Mouse (Mus musculus) lung, postnatal 36 days (tissue): ENCODE measurements around the gene Socs3.

ENCODE experiments used
- DNase-seq: peaks from one replicate; pipeline ENCODE4 v3.0.0; 2022; ENCODE audit warnings: mixed read lengths

Gene Socs3

DNA sequence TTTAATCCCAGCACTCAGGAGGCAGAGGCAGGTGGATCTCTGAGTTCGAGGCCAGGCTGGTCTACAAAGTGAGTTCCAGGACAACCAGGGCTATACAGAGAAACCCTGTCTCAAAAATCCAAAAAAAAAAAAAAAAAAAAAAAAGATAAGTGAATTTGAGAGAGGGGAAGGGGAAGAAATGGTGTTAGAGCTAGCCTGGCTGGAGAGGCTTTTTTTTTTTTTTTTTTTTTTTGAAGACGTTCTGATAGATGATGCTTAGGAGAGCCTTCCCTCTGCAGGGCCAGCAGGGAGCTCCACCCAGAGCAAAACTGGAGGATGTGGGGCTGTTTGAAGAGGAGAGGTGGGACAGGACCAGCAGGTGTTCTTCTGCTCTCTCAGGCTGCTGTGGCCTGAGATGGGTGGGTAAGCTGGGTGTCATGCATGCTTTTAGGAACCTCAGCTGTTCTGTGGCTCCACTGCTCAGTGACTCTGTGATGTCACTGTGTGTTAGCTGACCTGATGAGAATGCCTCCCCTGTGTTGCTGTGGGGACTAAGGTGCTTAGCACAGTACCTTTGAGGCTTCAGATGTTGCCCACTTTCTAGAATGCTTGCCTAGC lies 1.9 kb upstream of the Socs3 start:
- DNase-seq, result no peak

GRCm38 (mm10) chr11:117971100-117971499 lies 1.3 kb upstream of the Socs3 start:
- no peak for DNase-seq

DNA sequence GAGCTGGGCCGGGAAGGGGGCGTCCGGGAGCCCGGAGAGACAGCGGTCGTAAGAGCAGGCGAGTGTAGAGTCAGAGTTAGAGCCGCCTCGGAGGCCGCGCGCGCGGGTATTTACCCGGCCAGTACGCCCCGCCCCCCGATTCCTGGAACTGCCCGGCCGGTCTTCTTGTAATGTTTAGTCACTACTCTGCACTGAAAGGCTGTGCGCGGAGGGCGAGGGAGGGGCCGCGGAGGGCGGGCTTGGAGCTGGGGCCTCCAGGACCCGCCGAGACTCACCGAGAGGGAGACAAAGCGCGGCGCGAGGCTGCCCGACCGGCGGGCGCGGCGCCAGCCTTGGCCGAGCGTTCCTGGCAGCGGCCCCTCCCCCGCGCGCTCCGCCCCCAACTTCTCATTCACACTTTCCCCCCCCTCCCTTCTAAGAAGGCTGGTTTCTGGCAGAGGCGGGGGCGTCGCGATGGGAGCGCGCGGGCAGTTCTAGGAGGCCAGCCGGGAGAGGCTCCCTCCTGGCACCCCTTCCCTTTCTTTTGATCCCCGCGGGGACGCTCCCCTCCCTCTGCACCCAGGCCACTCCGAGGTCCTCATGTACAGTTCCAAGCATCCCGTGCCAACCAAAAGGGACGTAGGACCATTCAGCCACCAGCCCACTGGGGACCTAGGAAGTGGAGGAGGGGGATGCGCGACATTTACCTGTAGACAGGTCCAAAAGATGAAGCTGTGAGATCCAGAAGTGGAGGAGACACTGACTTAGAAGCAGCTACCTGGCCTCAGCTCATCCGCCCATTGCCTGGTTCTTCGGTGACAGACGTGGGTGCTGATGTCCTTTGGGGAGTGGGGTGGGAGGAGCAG lies 525 bp downstream of the Socs3 start:
- peak; percentile 100 for DNase-seq

GRCm38 (mm10) chr11:117968716-117969099 lies 1.1 kb downstream of the Socs3 start:
- no peak for DNase-seq

DNA sequence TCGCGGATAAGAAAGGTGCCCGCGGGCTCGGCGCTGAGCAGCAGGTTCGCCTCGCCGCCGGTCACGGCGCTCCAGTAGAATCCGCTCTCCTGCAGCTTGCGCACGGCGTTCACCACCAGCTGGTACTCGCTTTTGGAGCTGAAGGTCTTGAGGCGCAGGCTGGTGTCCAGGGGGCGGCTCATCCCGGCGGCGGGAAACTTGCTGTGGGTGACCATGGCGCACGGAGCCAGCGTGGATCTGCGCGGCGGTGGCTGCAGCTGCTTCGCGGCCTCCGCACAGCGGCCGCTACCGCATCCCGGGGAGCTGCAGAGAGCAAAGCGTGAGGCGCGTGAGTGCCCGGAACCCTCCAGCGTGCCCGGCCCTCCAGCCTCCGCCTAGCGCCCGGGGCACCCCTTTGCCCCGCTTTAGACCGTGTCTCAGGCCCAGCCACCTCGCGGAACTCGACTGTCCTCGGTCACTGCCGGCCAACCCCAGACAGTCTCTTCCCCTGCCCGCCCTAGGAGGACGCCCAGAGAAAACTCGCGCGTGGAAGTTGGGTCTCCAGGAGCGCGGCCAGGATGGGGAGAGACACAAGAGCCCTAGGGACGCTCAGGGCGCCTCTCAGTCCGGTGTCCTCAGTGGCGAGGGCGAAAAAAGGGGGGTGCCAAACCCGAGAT lies 1.7 kb downstream of the Socs3 start:
- no peak for DNase-seq

DNA sequence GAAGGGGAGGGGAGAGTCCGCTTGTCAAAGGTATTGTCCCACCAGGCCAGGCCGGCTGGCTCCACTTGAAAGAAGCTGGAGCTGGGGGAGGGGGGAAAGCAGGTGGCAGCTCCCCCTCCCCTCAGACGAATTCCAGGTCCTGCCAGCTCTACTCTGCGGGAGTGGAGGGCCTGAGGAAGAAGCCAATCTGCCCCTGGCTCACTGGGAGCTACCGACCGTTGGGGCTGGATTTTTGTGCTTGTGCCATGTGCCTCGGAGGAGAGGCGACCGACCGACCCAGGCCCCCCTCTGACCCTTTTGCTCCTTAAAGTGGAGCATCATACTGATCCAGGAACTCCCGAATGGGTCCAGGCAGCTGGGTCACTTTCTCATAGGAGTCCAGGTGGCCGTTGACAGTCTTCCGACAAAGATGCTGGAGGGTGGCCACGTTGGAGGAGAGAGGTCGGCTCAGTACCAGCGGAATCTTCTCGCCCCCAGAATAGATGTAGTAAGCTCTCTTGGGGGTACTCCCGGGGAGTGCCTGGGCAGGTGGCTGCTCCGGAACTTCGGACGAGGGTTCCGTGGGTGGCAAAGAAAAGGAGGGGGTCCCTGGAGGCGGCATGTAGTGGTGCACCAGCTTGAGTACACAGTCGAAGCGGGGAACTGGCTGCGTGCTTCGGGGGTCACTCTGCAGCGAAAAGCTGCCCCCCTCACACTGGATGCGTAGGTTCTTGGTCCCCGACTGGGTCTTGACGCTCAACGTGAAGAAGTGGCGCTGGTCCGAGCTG lies 2.4 kb downstream of the Socs3 start:
- DNase-seq, result no peak

- no peak for DNase-seq
Measured at GRCm38 (mm10) chr11:117966506-117967100, 3.2 kb downstream of the Socs3 start.

- DNase-seq, result no peak
Measured at GRCm38 (mm10) chr11:117965561-117965981, 4.3 kb downstream of the Socs3 start.

DNA sequence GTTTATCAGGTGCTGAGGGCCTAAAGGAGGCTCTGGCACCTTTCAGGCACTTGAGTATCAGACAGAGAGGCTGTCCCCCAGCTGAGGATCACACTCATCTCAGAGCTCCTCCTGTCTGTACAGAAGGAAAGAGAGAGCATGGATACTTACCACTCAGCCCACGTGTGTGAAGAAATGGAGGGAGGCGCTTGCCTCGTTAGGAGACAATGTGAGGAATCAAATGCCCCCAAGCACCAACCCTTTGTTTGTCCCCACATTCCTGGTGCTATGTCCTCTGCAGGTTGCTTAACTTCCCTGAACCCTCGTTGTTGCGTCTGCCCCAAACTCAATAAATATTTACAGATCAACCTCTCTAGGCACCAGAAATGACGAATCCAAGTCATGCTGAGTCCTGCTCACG lies 4.8 kb downstream of the Socs3 start:
- DNase-seq, result no peak

DNA sequence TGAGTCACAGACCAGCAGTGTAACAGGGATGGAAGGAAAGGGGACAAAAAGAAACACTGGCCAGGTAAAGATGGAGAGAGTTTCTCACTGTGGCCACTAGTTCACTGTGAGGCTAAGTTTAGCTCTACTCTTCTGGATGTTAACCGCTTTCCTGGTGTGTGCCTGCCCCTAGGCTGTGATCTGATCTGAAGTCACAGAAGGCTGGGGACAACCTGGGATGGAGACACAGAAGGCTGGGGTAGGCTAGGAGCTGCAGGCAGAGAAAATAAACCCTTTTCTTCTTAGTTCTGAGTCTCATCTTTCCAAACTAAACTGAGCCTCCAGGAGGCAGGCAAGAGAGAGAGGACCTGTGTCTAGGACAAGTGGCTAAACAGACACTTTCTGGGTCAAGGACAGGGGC lies 5.6 kb downstream of the Socs3 start:
- DNase-seq, result no peak

DNA sequence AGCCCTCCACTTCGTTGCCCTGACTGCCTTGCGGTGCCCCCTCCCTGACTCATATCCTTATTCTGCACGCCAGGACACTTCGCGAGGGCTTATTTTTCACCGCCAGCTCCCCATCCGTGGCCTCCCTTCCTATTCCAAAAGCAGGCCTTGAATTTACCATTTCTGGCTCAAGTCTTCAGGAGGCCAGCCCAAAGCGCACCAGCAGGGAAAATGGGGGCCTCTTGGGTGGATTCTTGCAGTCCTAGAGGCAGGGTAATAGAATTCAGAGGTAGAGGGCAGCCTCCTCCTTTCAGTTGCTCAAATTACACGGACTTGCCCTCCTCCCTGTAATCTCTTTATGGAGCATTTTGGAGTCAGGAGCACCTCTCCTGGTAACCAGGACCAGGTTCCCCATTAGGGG lies 6.0 kb downstream of the Socs3 start:
- no peak for DNase-seq

DNA sequence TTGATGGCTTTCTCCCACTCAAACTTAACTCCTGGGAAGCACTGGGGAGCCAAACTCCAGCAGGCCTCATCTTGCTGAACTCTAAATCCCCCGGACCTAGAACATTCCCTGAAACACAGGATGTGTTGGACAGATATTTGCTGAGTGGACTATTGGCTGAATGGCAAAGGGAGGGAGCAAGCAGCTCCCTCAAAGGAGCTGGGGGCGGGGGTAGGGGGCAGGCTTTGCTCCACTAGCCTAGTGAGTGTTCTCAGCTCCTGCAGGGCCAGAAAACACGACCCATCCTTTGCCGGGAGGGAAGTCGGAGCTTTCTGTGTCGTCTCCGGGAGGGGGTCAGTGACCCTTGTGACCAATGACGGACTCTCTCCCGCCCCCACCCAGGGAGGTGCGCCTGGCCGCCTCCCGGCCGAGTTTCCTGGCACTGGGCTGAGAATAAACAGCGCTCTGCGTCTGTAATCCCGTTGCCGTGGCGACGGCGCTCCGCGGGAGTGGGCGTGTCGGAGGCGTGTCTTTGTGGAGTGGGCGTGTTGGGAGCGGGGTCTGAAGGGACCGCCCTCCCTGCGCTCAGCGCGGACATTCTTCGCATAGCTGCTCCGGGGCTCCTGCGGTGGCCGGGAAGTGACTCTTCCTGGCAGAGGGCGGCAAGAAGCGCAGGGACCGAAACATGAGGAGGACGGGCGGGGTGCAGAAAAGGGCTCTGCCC lies 6.6 kb downstream of the Socs3 start:
- DNase-seq, result peak; percentile 99

- peak; percentile 90 for DNase-seq
Measured at GRCm38 (mm10) chr11:117962228-117963067, 7.4 kb downstream of the Socs3 start.

- DNase-seq, result no peak
Measured at GRCm38 (mm10) chr11:117960601-117961000, 9.2 kb downstream of the Socs3 start.

DNA sequence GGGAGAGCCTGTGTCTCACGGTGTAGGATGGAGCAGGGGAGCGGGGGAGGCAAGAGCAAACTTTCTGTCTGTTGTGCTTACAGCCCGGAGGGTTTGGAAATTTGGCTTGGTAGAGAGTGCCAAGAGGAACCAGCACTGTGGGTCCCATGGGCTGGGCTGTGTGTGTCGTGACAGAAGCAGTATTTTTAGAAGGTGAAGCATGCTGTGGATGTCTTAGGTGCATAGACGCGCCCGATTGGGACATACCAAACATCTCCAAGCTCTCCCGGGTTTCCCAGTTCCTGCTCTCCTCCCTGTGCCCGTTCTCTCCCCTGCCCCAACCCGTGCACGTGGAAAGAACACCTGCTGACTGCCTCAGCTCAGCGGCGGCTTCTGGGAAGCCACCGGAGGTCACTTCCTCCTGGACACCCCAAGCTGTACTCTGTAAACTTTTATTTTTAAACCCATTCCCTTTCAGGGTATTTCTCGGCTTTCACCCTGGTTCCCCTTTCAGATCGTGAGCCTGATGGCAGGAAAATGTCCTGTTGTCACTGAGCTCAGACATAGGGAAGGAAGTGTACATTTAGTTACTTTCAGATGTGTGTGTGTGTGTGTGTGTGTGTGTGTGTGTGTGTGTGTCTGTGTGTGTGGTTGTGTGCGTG lies 10.0 kb downstream of the Socs3 start:
- DNase-seq, result no peak

DNA sequence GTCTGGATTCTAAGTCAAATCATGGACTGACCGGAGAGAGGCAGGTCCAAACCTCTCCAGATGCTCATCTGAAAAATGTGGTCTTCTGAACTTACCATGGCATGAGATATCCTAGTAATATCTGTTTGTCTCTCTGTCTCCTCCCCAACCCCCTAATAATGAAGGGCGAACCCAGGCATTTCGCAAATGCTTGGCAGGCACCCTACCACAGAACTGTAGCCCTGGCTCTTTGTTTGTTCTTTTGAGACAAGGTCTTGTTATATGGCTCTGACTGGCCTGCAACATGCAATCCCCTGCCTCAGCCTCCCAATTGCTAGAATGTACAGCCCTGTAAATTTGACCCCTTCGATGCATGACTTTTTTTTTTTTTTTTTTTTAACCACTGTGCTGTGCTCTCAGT lies 10.7 kb downstream of the Socs3 start:
- DNase-seq, result no peak

- no peak for DNase-seq
Measured at GRCm38 (mm10) chr11:117958197-117958596, 11.7 kb downstream of the Socs3 start.

DNA sequence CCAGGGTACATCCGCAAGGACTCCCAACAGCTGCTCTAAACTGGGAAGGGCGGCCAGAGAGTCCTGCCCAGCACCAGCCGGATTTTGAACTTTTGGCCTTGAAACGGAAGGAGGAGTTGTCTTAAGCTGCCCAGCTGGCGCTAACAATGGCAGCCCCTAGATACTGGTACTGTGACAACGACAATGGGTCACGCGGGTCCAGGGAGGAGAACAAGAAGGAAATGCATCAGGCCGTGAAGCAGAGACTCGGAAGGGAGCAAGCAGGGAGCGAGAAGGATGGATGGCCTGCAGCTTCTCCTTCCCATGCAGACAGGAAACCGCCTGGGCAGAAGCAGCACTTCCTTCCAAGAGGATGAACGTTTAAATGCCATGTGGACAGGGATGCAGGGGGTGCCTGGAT lies 14.2 kb downstream of the Socs3 start:
- peak; percentile 81 for DNase-seq

- DNase-seq, result no peak
Measured at GRCm38 (mm10) chr11:117954819-117955218, 15.0 kb downstream of the Socs3 start.

GRCm38 (mm10) chr11:117954094-117954493 lies 15.8 kb downstream of the Socs3 start:
- no peak for DNase-seq
